Mouse (Mus musculus): ENCODE measurements at regions not wholly inside any gene's neighbourhood (a gene's known extent, or its start where the extent isn't known, plus 50 kb on each side); places are given as distances from the start of the nearest gene placed in this dataset.

DNA sequence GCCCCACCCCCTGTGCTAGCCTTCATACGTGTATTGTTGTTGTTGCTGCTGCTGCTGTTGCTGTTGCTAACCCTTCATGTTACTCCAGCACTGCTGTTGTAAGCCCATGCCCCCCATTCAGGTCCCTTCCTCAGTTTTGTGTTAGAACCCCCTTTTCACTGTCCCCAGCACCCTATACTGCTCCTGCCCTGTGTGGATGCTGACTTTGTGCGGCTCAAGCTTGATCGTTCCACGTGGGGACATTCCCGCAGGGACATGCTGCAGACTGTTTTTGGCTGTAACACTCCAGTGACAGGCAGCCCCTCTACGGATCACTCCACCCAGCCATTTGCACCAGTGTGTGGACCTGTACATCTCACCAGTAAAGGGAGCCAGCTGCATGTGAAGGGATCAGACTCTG is 142.7 kb upstream of the Tmem45b start:
- ATAC-seq (replicated peaks; ENCODE audit: insufficient number of reproducible peaks, low FRiP score, low TSS enrichment, poor library complexity, severe bottlenecking) = no peak

DNA sequence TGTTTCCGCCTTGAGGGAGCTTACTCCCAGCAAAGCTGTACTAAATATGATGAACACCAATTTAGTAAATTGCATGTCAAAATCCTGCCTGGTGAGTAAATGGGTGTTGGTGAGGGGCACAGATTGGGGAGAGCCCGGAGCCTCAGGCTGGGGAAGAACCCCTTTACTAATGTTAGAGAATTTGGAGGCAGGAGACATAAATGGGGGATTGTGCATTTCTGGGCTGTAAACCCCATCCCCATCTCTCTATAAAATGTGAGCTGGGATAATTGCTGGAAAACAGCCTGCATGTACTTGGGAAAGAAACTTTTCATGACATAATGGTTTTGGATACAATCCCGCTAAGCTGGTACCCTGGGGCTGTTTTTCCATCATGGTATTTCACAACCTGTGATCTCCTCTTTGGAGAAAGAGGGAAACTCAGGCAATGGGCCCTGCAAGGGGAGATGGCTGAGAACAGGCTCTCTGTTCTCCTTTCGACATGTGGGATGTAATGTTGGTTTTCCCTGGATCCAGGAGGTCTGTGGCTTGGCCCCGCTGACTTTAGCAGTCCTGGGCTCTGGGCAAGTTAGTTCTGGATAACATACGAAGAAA is 140.3 kb upstream of the Tmem45b start:
- ATAC-seq (replicated peaks; ENCODE audit: insufficient number of reproducible peaks, low FRiP score, low TSS enrichment, poor library complexity, severe bottlenecking) = no peak

DNA sequence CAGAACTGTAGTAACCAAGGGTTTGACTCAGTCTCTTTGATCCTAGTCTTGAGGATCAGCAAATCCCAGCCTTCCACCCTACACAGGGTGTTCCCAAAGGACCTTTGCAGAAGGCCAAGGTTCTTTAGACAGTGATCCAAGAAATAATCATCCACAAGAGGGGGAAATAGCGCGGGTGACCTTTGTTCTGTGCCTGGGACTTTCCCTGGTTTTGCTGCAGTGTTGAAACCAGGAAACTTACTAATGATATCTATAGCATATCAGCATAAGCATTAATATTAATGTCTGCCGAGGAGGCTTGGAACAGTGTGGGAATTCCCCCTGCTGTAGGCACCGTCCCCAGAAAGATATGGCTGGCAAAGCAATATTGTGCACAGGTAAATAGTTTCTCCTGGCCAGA is 138.4 kb upstream of the Tmem45b start:
- ATAC-seq (replicated peaks; ENCODE audit: insufficient number of reproducible peaks, low FRiP score, low TSS enrichment, poor library complexity, severe bottlenecking) = no peak

DNA sequence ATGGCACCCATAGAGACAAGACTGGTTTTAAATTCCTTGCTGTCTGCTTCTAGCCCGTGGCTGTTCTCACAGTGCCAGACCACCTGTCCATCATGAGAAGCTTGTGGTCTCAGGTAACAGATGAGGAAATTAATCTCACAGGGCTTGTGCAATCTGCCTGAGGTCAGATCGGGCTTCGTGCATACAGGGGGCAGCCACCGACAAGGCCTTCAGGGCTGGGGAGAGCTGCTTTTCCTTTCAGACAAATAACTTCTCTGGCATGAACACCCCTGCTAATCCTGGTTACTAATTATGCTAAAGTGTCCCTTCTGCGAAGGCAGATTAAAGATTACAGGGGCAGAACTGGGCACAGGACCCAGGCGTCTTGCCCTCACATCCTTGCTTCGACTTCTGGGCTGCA is 130.8 kb upstream of the Tmem45b start:
- no peak for ATAC-seq (replicated peaks; ENCODE audit: insufficient number of reproducible peaks, low FRiP score, low TSS enrichment, poor library complexity, severe bottlenecking)

DNA sequence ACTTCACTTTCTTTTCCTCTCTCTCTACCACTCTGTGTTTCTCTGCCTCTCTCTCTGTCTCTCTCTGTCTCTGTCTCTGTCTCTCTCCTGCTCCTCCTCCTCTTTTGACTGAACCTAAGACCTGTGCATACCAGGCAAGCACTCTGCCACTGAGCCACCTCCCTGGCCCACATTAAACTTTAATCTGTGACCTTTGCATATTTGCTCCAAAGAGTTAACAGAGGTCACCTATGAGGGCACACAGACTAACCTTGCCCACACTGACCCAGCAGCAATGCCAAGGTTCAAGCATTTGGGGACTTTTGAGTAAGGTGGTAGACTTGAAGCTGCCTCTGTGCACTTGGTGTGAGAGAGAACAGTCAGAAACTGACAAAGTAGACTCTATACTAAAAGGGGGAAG is 123.4 kb upstream of the Tmem45b start:
- no peak for ATAC-seq (replicated peaks; ENCODE audit: insufficient number of reproducible peaks, low FRiP score, low TSS enrichment, poor library complexity, severe bottlenecking)

DNA sequence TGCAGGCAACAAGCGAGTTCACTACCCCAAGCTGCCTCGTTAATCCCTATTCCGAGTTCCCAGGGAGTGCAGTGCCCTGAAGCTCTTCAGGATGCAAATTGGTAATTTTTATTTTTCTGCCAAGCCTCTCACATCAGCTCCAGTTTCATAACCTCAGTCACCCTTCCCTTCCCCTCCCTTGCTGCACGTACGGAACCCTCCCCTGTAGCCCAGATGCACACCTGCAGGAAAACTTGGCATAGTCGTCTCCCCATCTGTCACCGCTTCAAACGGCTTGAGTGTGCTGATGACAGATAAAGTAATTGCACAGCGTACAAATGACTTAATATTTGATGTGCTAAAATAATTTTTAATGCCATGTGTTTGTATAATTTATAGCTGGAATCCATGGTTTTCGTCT is 119.7 kb upstream of the Tmem45b start:
- no peak for ATAC-seq (replicated peaks; ENCODE audit: insufficient number of reproducible peaks, low FRiP score, low TSS enrichment, poor library complexity, severe bottlenecking)

DNA sequence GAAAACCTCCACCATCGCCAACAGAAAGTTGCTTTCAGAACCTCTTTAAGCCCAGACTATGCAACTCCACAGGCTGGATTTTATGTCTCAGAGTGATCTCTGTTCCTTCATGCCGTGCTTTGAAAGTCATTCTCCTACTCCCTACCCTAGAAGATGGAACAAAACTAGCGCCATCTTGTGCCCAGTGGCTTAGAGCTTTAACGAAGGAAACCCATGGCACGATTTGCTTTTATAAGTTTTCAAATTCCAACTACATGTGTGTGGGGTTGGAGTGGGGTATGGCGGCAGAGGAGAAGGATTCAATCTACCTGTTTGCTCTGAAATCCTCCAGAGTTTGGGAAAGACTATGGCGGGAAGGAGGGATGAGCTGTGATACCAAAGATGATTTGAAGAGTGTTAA is 118.7 kb upstream of the Tmem45b start:
- ATAC-seq (replicated peaks; ENCODE audit: insufficient number of reproducible peaks, low FRiP score, low TSS enrichment, poor library complexity, severe bottlenecking) = no peak

DNA sequence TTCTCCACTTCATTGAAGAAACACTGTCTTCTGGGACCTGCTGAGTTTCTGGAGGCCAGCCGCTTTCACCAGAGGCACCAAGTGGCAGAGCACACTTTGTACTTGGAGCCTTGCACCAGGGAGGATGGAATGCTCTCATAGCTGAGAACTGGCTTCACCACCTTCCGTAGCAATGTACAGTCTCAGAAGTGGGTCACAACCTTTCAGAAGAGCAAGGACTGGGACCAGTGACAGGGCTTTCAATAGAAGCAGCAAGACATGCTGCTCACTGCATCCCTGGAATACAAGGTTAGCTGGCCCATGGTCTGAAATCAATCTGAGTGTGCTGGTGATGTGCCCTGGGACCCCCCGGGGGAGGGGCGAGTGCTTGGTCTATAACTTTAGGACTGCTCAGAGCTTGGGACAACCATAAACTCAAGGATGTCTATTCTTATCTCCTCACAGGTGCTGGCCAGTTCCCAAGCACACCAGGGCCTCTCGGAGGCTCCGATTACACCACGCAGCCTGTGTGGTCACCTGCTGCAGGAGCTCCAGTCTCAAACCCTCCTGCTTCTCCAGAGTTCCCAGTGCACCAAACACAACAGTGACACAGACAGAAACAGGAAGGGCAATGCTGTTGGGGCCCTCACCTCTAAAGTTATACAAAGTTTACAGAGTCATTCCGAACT is 114.4 kb upstream of the Tmem45b start:
- no peak for ATAC-seq (replicated peaks; ENCODE audit: insufficient number of reproducible peaks, low FRiP score, low TSS enrichment, poor library complexity, severe bottlenecking)

DNA sequence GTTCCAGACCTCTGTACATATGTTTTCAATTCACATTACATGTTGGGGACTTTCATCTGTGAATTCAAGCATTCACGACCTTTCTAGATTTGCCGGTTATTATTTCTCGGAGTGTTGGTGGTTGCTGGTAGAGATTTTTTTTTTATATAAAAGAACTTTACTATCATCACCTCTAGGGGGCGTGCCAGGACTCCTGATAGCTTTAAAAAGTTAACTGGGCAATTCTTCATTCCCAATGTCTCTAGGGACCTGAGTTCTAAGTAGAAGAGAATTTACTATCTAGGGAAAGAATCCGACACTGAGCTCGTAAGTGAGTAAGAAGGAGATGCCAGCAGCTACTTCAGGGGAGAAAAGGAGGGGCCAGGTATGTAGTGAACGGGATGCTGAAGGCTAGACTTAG is 112.8 kb upstream of the Tmem45b start:
- no peak for ATAC-seq (replicated peaks; ENCODE audit: insufficient number of reproducible peaks, low FRiP score, low TSS enrichment, poor library complexity, severe bottlenecking)

DNA sequence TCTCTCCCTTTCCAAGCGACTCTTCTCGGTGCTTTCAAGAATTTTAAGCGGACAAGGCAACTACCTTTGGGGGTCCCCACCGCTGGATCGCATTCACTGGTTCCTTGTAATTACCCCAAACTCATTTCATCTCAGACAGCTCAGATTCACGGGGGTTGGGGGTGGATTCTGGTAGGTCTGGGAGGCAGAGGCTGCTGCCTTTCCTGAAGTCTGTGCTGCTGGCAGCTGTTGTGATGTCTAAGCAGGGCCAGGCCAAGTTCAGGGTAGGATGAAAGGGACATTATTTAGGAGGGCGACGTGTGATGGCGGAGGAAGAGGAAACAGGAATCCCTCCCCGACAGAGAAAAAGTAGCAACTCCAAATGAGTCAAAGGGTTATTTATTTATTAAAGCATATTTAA is 102.8 kb upstream of the Tmem45b start:
- ATAC-seq (replicated peaks; ENCODE audit: insufficient number of reproducible peaks, low FRiP score, low TSS enrichment, poor library complexity, severe bottlenecking) = no peak

DNA sequence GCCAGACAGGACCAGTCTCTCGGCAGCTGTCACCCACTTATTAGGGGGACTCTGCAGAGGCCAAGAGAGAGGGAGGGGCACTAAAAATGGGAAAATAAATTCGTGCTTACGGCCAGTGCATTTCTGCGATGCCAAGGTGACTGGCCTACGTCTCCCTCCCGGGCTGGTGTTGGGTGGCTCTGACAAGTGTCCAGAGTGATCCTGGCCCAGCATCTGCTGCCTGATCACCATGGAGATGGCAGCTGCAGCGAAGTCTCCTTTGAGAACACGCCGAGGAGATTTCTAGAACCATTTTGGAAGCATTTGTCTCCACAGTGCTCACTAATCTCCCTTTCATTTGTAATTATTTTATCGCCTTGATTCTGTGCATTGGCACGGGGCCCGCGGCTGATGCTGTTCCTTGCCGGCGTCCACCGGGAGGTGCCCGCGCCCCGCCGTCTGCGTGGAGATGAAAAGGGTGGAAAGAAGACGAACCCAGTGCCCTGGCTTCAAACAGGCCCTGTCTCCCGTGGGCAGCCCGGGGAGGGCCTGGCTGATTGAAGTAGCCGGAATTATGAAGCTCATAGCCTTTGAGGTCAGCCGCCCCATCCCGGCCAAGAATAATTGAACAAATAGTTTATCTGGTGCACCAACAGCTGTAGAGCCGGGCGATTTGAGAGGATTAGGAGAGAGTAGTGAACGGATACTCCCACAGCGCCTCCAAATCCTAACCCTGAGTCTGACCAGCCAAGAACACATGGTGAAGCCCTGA is 102.2 kb upstream of the Tmem45b start:
- no peak for ATAC-seq (replicated peaks; ENCODE audit: insufficient number of reproducible peaks, low FRiP score, low TSS enrichment, poor library complexity, severe bottlenecking)

DNA sequence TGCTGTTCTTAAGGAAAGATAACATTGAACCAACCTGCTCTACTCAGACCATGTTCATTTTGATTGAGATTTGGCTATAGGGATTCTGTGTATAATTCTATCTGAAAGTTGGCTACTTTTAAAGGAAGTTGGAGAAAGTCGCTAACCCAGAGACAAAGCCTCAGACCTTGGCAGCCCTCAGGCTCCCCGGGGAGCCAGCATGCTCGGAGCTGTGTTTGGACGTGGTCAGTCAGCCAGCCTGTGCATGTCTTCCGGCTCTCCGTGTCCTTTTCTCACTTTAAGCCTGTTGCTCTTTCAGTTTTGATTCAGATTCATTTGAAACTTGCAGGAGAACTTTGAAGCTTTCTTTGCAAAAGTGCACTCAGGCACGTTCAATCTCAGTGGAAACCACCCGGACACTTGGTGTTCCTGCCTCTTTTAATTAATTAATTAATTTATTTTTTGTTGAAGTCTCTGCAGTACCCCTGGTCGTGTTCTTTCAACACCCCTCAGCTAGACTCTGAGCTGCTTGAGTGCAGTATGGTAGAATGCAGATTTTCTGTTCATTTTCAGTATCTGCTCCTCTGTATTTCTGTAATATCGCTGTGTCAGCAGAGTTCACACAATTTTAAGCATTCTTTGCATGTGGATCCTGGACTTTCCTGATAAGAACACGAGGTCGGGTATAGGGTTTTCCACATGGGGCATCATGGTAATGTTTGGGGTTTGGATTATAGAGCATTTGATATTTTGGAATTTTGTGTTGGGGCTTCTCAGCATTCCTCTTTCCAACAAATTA is 100.9 kb upstream of the Tmem45b start:
- no peak for ATAC-seq (replicated peaks; ENCODE audit: insufficient number of reproducible peaks, low FRiP score, low TSS enrichment, poor library complexity, severe bottlenecking)

DNA sequence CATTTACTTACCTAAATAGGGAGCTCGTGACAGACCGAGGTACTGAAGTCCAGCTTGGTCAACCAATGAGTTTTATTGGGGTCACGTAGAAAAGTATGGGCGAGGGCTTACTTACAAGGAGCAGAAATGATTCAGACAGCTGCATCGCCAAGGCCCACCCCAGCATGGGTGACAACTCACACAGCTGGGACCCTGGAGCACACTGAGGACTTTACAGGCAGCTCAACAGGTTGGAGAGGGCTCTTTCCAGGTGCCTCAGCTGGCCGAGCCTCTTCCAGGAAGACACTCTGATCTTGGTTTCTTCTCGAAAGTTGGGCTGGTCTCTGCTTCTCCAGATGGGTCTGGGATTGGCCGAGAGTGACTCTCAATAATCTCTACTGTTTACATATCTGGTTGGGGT is 99.3 kb upstream of the Tmem45b start:
- ATAC-seq (replicated peaks; ENCODE audit: insufficient number of reproducible peaks, low FRiP score, low TSS enrichment, poor library complexity, severe bottlenecking) = no peak

DNA sequence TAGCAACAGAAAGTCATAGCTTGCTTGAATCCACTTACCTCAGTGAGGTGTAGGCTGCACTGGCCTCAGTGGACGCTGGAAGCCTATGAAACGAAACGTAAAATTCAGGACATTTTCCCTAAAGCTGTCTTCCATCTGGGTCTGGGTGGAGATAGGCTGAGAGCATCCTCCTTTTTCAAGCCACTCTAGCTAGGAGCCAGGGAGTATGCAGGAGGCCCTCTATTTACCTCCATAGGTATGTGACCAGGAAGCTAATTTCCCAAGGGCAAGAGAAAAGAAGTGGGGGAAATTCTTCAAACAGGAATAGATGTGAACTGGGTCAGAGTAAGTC is 95.9 kb upstream of the Tmem45b start:
- ATAC-seq (replicated peaks; ENCODE audit: insufficient number of reproducible peaks, low FRiP score, low TSS enrichment, poor library complexity, severe bottlenecking) = no peak

DNA sequence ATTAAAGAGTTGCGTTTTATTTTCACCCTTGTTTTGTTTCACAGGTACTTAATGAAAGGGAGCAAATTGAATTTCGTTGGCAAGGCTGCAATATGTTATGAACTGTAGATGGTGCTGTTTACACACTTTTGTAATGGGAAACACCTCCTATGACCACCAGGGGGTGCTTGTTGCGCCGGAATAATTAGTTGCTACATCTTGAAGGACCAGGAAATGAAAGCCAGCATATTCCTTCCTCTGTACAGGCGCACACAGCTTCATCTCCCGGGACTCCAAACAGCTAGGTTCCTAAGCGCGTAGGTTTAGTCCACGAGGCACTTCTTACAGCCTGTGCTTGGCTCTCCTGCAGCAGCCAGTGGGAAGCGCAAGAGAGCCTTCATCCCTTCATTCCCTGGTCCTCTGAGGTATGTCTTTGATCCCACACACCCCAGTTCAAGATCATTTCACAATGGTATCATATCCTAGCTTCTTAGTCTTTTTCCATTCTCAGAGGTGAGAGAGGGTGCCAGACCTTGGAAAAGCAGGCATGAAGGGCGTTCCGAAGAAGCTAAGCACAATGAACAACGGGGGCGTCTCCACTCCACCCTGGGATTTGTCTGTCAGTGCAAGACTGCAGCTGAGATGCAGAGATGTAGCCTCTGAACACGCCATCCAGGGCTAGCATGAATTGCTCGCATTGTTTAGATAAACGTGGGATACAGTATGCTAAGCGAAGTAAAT is 95.4 kb upstream of the Tmem45b start:
- peak; percentile 43; the same call in 1 of the 2 replicates for ATAC-seq (replicated peaks; ENCODE audit: insufficient number of reproducible peaks, low FRiP score, low TSS enrichment, poor library complexity, severe bottlenecking)

DNA sequence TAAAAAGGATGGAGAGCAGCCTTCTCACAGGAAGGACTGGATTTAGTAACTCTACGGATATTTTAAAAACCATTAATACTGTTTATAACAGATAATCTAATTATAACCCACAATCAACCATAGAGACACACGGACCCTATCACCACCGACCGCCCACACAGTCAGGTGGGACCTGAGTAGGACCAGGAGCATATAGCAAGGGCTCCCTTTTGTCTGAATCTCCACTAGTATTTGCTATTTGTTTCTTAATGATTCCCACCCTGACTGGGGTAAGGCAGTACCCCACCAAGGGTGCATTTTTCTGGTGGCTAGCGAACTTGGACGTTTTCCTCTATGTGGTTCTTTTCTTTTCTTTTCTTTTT is 79.4 kb upstream of the Tmem45b start:
- no peak for ATAC-seq (replicated peaks; ENCODE audit: insufficient number of reproducible peaks, low FRiP score, low TSS enrichment, poor library complexity, severe bottlenecking)

DNA sequence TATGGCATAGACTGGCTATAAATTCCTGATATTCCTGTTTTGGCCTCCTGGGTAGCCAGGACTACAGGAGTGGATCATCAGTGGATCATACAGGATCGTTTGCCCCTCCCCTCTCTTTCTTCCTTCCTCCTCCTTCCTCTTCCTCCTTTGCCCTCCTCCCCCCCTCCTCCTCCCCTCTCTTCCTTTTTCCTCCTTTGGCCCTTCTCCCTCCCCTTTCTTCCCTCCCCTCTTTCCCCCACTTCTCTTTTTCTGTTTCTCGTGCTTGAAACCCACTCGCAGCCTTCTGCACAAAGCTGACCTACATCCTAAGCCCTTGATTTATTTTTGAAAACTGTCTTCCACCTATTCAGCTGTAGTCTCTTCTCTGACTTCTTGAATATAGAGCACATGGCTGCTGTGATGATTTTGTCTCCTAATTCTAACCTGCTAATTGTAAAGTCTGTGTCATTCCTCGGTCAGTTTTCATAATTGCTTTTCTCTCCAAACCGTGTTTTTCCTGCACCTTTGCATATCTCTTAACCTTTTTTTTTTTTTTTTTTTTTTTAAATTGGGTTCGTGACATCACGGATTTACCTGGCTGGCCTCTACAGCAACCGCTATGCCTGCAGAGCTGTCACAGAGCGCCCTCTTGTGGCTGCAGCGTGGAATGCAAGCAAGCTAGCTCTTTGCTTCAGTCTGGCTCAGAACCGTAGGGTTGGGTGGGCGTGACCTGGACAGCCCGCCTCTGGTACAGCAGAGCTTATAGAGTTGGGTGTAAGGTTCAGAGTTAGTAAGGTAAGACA is 78.8 kb upstream of the Tmem45b start:
- no peak for ATAC-seq (replicated peaks; ENCODE audit: insufficient number of reproducible peaks, low FRiP score, low TSS enrichment, poor library complexity, severe bottlenecking)

DNA sequence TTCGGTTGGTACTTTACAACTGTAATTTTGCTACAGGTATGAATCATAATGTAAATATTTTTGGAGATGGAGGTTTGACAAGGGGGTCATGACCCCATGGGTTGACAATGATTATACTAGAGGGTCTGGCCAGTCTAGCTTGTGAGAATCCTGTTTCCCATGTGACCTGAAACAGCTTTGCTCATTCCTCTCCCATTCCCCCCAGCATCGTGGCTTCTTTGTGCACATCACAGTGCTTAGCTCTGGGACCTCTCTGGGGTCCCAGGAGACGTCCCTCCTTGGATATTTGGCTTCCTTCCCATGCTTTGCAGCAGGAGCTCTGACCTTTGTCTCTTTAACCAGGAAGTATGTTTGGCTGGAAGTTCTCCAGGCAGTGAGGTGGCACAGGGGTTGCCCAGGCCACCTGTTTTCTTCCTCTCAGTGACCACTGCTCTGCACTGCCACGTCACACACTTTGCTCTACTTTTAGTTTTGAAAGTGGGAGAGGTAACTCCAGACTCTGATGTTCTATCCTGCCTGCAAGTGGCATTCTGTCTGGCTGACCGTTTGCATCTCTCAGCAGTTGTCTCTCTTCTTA is 77.4 kb upstream of the Tmem45b start:
- ATAC-seq (replicated peaks; ENCODE audit: insufficient number of reproducible peaks, low FRiP score, low TSS enrichment, poor library complexity, severe bottlenecking) = no peak
